Comparison of ENCODE assay signal across 10 mouse cellular contexts in the genomic region with DNA sequence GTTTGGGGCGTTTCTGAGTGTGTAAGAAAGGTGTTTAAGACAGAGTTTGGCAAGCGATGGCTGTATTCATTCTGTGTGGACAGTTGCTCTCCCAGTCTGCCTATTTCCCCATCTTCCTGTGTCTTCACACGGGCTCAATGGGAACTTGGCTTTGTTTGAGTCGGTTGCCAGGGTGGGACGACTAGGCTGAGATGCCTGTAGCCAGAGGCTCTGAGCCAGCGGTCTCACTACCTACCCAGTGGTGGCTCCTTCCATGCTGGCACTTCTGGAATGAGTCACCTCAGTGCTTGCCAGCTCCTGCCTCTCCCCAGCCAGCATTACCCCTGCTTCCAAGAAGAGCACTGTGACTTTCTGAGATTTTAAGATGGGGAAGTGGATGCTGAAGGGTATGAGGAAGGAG.
A peak's percentile ranks its signal among the peaks of the same experiment; 100 is the strongest.
DNase-seq lines count a peak whose midpoint lies in the region; ATAC-seq lines count a peak whose summit lies in the region.
"Had no signal": no experiment of that assay in that cellular context is flagged by ENCODE, and none has a peak within 500 bp of the region (broad histone marks: within the 10 kb centered on the region; RNA-seq: fewer than 3 reads in every experiment).

No protein-coding gene starts in this region.

- intact Hi-C loops in left cerebral cortex, postnatal 14 days (cut with DNase I) = no loop called here

- peak; percentile 13 for DNase-seq in adrenal gland, postnatal 25 days
- DNase-seq in adrenal gland, adult (ENCODE audit: inconsistent age in 2 of 2, low spot score in 1 of 2) = no peak
- DNase-seq in left cerebral cortex, postnatal 14 days (ENCODE audit: low spot score in 2 of 2) = peak; percentile 15 to 22
- DNase-seq in left cerebral cortex, adult 11 months (ENCODE audit: low spot score) = no peak
- DNase-seq in gonadal fat pad, adult 2 months (ENCODE audit: low read depth) = peak; percentile 93
- DNase-seq in spleen, postnatal 10 days (ENCODE audit: low spot score in 2 of 2) = no peak
- no peak for DNase-seq in embryo, embryonic 10 days (ENCODE audit: low spot score)
- DNase-seq: embryo, embryonic 11 days had no signal

- peak; percentile 73 for ATAC-seq in megakaryocyte progenitor cell, adult 5-6 weeks (replicated peaks; ENCODE audit: poor library complexity)
- ATAC-seq: forebrain, embryonic 13.5 days had no signal

Comparison
In these comparisons a context has a peak if more than half of its experiments do, and no peak if none do; other contexts are left out.
1. DNase-seq: peak in adrenal gland, postnatal 25 days (single experiment), left cerebral cortex, postnatal 14 days (2 of 2) and gonadal fat pad, adult 2 months (single experiment); none in adrenal gland, adult (0 of 2), left cerebral cortex, adult 11 months (single experiment), spleen, postnatal 10 days (0 of 2) and embryo, embryonic 10 days (single experiment).